Mouse (Mus musculus): Measurements from ENCODE around the gene Borcs7. TPM values are rescaled to one million over a fixed set of nuclear protein-coding genes. Genes with fewer than 3 reads are reported as not detected.

Gene Borcs7
- total and polyA plus RNA-seq, 2 experiments from 2014 or later, result 13.2 to 43.0 TPM

- Histone ChIP-seq H3K9ac (replicated peaks; ENCODE audit: low read length, poor library complexity, severe bottlenecking) (no peak overlapping the region), H3K4me1 (ENCODE audit: insufficient read depth, low read length) (no peaks in the 10 kb centered on the region), H3K4me3 (ENCODE audit: low read depth, low read length) (no peak overlapping the region), H3K36me3 (ENCODE audit: insufficient read depth, low read length) (peaks cover 31% of the 10 kb centered on the region), H3K27ac (ENCODE audit: low read depth, low read length) (no peak overlapping the region), H3K9me3 (ENCODE audit: low read length) (no peaks in the 10 kb centered on the region), H3K4me2 (ENCODE audit: low read depth, low read length, poor library complexity, severe bottlenecking) (no peak overlapping the region), H3K27me3 (ENCODE audit: insufficient read depth, low read length) (no peaks in the 10 kb centered on the region)
- ATAC-seq (ENCODE audit: low FRiP score) (no peak), DNase-seq (ENCODE audit: low spot score) (no peak)
- WGBS, result 81% methylated on average over 5 of the region's 5 CpGs
- no peak for TF ChIP-seq CTCF (IDR thresholded peaks at IDR 0.05)
These were observed 36.5 kb upstream of the Borcs7 start for GRCm38 (mm10) chr19:46653188-46653587.

GRCm38 (mm10) chr19:46653616-46654235 is 36.0 kb upstream of the Borcs7 start:
- no peak for ATAC-seq (ENCODE audit: low FRiP score)
- H3K4me2 ChIP-seq (ENCODE audit: low read depth, low read length, poor library complexity, severe bottlenecking), result no peak overlapping the region
- no peaks in the 10 kb centered on the region for H3K4me1 ChIP-seq (ENCODE audit: insufficient read depth, low read length)
- H3K27me3 ChIP-seq (ENCODE audit: insufficient read depth, low read length), result no peaks in the 10 kb centered on the region
- 96% methylated on average over 14 of the region's 14 CpGs for WGBS
- peaks cover 31% of the 10 kb centered on the region for H3K36me3 ChIP-seq (ENCODE audit: insufficient read depth, low read length)
- H3K4me3 ChIP-seq (ENCODE audit: low read depth, low read length), result no peak overlapping the region
- H3K9ac ChIP-seq (replicated peaks; ENCODE audit: low read length, poor library complexity, severe bottlenecking), result no peak overlapping the region
- no peak overlapping the region for H3K27ac ChIP-seq (ENCODE audit: low read depth, low read length)
- DNase-seq (ENCODE audit: low spot score), result no peak
- H3K9me3 ChIP-seq (ENCODE audit: low read length), result no peaks in the 10 kb centered on the region
- TF ChIP-seq CTCF (IDR thresholded peaks at IDR 0.05), result no peak

- 94% methylated on average over 10 of the region's 10 CpGs for WGBS
These were observed 34.1 kb upstream of the Borcs7 start for GRCm38 (mm10) chr19:46655626-46656025.

GRCm38 (mm10) chr19:46656151-46656840 is 33.4 kb upstream of the Borcs7 start:
- H3K27me3 ChIP-seq (ENCODE audit: insufficient read depth, low read length), result no peaks in the 10 kb centered on the region
- no peak overlapping the region for H3K9ac ChIP-seq (replicated peaks; ENCODE audit: low read length, poor library complexity, severe bottlenecking)
- peaks cover 31% of the 10 kb centered on the region for H3K36me3 ChIP-seq (ENCODE audit: insufficient read depth, low read length)
- no peak for TF ChIP-seq CTCF (IDR thresholded peaks at IDR 0.05)
- ATAC-seq (ENCODE audit: low FRiP score), result no peak
- DNase-seq (ENCODE audit: low spot score), result no peak
- no peak overlapping the region for H3K4me3 ChIP-seq (ENCODE audit: low read depth, low read length)
- H3K27ac ChIP-seq (ENCODE audit: low read depth, low read length), result no peak overlapping the region
- no peak overlapping the region for H3K4me2 ChIP-seq (ENCODE audit: low read depth, low read length, poor library complexity, severe bottlenecking)
- no peaks in the 10 kb centered on the region for H3K9me3 ChIP-seq (ENCODE audit: low read length)
- 95% methylated on average over 21 of the region's 21 CpGs for WGBS
- no peaks in the 10 kb centered on the region for H3K4me1 ChIP-seq (ENCODE audit: insufficient read depth, low read length)

More at GRCm38 (mm10) chr19:46655626-46656025, 34.1 kb upstream of the Borcs7 start:
- no peak overlapping the region for H3K4me2 ChIP-seq (ENCODE audit: low read depth, low read length, poor library complexity, severe bottlenecking)
- TF ChIP-seq CTCF (IDR thresholded peaks at IDR 0.05), result no peak
- H3K4me3 ChIP-seq (ENCODE audit: low read depth, low read length), result no peak overlapping the region
- H3K36me3 ChIP-seq (ENCODE audit: insufficient read depth, low read length), result peaks cover 31% of the 10 kb centered on the region
- H3K4me1 ChIP-seq (ENCODE audit: insufficient read depth, low read length), result no peaks in the 10 kb centered on the region
- no peak overlapping the region for H3K27ac ChIP-seq (ENCODE audit: low read depth, low read length)
- ATAC-seq (ENCODE audit: low FRiP score) (no peak), DNase-seq (ENCODE audit: low spot score) (no peak)
- no peak overlapping the region for H3K9ac ChIP-seq (replicated peaks; ENCODE audit: low read length, poor library complexity, severe bottlenecking)
- no peaks in the 10 kb centered on the region for H3K9me3 ChIP-seq (ENCODE audit: low read length)
- no peaks in the 10 kb centered on the region for H3K27me3 ChIP-seq (ENCODE audit: insufficient read depth, low read length)

- Histone ChIP-seq H3K9ac (replicated peaks; ENCODE audit: low read length, poor library complexity, severe bottlenecking) (no peak overlapping the region), H3K27ac (ENCODE audit: low read depth, low read length) (no peak overlapping the region), H3K4me1 (ENCODE audit: insufficient read depth, low read length) (no peaks in the 10 kb centered on the region), H3K36me3 (ENCODE audit: insufficient read depth, low read length) (peaks cover 26% of the 10 kb centered on the region), H3K27me3 (ENCODE audit: insufficient read depth, low read length) (no peaks in the 10 kb centered on the region), H3K4me3 (ENCODE audit: low read depth, low read length) (no peak overlapping the region), H3K4me2 (ENCODE audit: low read depth, low read length, poor library complexity, severe bottlenecking) (no peak overlapping the region), H3K9me3 (ENCODE audit: low read length) (no peaks in the 10 kb centered on the region)
- DNase-seq (ENCODE audit: low spot score), result no peak
- TF ChIP-seq CTCF (IDR thresholded peaks at IDR 0.05), result peak; percentile 59
- no peak for ATAC-seq (ENCODE audit: low FRiP score)
- 98% methylated on average over 3 of the region's 3 CpGs for WGBS
These were observed 32.2 kb upstream of the Borcs7 start for GRCm38 (mm10) chr19:46657339-46658020.

- no peaks in the 10 kb centered on the region for H3K9me3 ChIP-seq (ENCODE audit: low read length)
- no peak overlapping the region for H3K27ac ChIP-seq (ENCODE audit: low read depth, low read length)
- H3K4me1 ChIP-seq (ENCODE audit: insufficient read depth, low read length), result no peaks in the 10 kb centered on the region
- H3K27me3 ChIP-seq (ENCODE audit: insufficient read depth, low read length), result no peaks in the 10 kb centered on the region
- no peak for TF ChIP-seq CTCF (IDR thresholded peaks at IDR 0.05)
- H3K4me3 ChIP-seq (ENCODE audit: low read depth, low read length), result no peak overlapping the region
- H3K9ac ChIP-seq (replicated peaks; ENCODE audit: low read length, poor library complexity, severe bottlenecking), result no peak overlapping the region
- no peak overlapping the region for H3K4me2 ChIP-seq (ENCODE audit: low read depth, low read length, poor library complexity, severe bottlenecking)
- ATAC-seq (ENCODE audit: low FRiP score) (no peak), DNase-seq (ENCODE audit: low spot score) (no peak)
- whole genome bisulfite sequencing, result 98% methylated on average over 7 of the region's 7 CpGs
- peaks cover 26% of the 10 kb centered on the region for H3K36me3 ChIP-seq (ENCODE audit: insufficient read depth, low read length)
These were observed 31.4 kb upstream of the Borcs7 start for GRCm38 (mm10) chr19:46658348-46658747.

Measured in midbrain, postnatal 0 days (tissue).